Mouse (Mus musculus) hindbrain, embryonic 16.5 days (tissue): ENCODE measurements around the gene Slc24a4. TPM values are rescaled to one million over a fixed set of nuclear protein-coding genes. Genes with fewer than 3 reads are reported as not detected.

ENCODE experiments used
- ATAC-seq: fragments of 200-750 bp; cut with Nextera tagmentation; 2 replicates; pipeline ENCODE4 v1.8.0; 2017; ENCODE audit warnings: moderate TSS enrichment, moderate library complexity
- H3K27ac ChIP-seq: fragments of 300-500 bp; sonication (generic); 2 replicates; pipeline ENCODE4 v1.5.1; 2014; ENCODE audit warnings: low read depth, mild to moderate bottlenecking, control low read depth, low read length, moderate library complexity
- H3K27me3 ChIP-seq: fragments of 300-500 bp; sonication (generic); replicated peaks from 2 replicates; pipeline ENCODE4 v1.6.1; 2014; ENCODE audit warnings: low read length; ENCODE audit not compliant: control insufficient read depth, insufficient read depth
- H3K36me3 ChIP-seq: fragments of 300-500 bp; sonication (generic); 2 replicates; pipeline ENCODE4 v1.6.1; 2014; ENCODE audit warnings: mild to moderate bottlenecking, low read length, moderate library complexity, mixed read lengths; ENCODE audit not compliant: control insufficient read depth, insufficient read depth
- H3K4me1 ChIP-seq: fragments of 300-500 bp; sonication (generic); 2 replicates; pipeline ENCODE4 v1.6.1; 2014; ENCODE audit warnings: low read depth, low read length; ENCODE audit not compliant: control insufficient read depth, insufficient read depth
- H3K4me2 ChIP-seq: fragments of 300-500 bp; sonication (generic); 2 replicates; pipeline ENCODE4 v1.6.1; 2014; ENCODE audit warnings: mild to moderate bottlenecking, low read length, control low read depth, moderate library complexity
- H3K4me3 ChIP-seq: fragments of 300-500 bp; sonication (generic); 2 replicates; pipeline ENCODE4 v1.5.1; 2014; ENCODE audit warnings: mild to moderate bottlenecking, low read length, control low read depth, moderate library complexity
- H3K9ac ChIP-seq: fragments of 300-500 bp; sonication (generic); 2 replicates; pipeline ENCODE4 v1.6.1; 2014; ENCODE audit warnings: low read depth, mild to moderate bottlenecking, control low read depth, low read length, moderate library complexity
- H3K9me3 ChIP-seq: fragments of 300-500 bp; sonication (generic); 2 replicates; pipeline ENCODE4 v1.6.1; 2014; ENCODE audit warnings: mild to moderate bottlenecking, low read length, moderate library complexity; ENCODE audit not compliant: control insufficient read depth
- WGBS: fragments of 180-500 bp; shearing (Covaris S2); extraction: QIAGEN DNeasy Blood & Tissue Kit; methylation state at CpG from one replicate; pipeline ENCODE4 v1.1.7; 2014; 5-methylcytosine and 5-hydroxymethylcytosine counted together
- polyA plus RNA-seq: library from polyadenylated mRNA; unstranded; fragments of >200 nt; fragmentation: Nextera tagmentation; extraction: Ambion mirVana; gene quantifications from 2 replicates; pipeline ENCODE4 v1.2.1, GENCODE M21; 2015

The Slc24a4 gene
- polyA plus RNA-seq, 1 experiment from 2014 or later: 2.2 TPM

DNA sequence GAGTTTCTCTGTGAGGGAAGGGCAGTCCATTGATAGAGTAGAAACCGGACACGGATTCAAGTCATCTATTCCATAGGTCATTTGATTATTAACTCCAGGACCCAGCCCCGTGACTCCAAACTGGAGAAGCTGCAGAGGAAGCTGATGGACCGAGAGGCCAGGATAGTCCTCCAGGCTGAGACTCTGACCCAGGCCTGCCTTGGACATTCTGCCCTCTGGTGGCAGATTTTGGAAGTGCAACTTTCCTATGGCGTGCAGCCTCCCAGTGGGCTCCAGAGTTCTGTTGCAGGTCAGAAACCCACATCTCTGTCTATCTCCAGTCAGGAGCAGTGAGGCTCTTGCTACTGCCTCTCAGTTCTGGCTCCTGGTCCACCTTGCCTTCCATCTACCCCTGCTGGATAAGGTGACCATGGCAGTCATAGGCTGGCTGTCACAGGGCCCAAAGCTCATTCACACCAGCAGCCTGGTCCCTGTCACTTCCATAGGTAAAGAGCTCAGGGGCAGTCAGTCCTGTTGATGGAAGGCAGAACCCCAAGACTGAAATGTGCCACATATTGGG lies 53.3 kb downstream of the Slc24a4 start:
- H3K27ac ChIP-seq: no peak overlapping the region
- ATAC-seq: no peak

DNA sequence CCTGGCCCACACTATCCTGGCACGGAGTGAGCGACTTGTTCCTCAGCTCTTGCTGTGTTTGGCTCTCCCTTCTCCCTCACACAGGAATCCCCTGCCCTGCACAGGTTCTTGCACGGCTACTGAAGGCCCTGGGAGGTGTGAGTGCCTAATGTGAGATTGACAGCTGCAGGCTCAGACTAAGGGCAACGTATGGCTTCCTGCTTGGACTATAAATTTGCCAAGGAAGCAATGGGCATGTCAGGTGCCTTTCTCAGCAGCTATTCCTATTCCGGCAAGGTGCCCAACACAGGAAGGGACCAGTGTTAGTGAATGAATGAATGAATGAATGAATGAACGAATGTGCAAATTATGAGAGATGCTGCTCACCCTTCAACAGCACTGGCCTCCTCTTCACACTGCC lies 54.1 kb downstream of the Slc24a4 start:
- H3K9ac ChIP-seq: no peak overlapping the region
- 68% methylated on average over 6 of the region's 6 CpGs for WGBS
- H3K9me3 ChIP-seq: no peaks in the 10 kb centered on the region
- peaks cover 2% of the 10 kb centered on the region; the same call in 1 of the 2 replicates for H3K4me1 ChIP-seq
- H3K27ac ChIP-seq: no peak overlapping the region
- no peaks in the 10 kb centered on the region for H3K27me3 ChIP-seq
- H3K4me2 ChIP-seq: no peak overlapping the region
- no peak overlapping the region for H3K4me3 ChIP-seq
- H3K36me3 ChIP-seq: no peaks in the 10 kb centered on the region
- ATAC-seq: peak; percentile 28; the same call in 1 of the 2 replicates

More for the DNA sequence above, 53.3 kb downstream of the Slc24a4 start:
- no peak overlapping the region for H3K4me2 ChIP-seq
- H3K4me1 ChIP-seq: peaks cover 2% of the 10 kb centered on the region; the same call in 1 of the 2 replicates
- no peaks in the 10 kb centered on the region for H3K36me3 ChIP-seq
- 60% methylated on average over 5 of the region's 5 CpGs for WGBS
- no peak overlapping the region for H3K9ac ChIP-seq
- H3K4me3 ChIP-seq: no peak overlapping the region
- no peaks in the 10 kb centered on the region for H3K27me3 ChIP-seq
- no peaks in the 10 kb centered on the region for H3K9me3 ChIP-seq

DNA sequence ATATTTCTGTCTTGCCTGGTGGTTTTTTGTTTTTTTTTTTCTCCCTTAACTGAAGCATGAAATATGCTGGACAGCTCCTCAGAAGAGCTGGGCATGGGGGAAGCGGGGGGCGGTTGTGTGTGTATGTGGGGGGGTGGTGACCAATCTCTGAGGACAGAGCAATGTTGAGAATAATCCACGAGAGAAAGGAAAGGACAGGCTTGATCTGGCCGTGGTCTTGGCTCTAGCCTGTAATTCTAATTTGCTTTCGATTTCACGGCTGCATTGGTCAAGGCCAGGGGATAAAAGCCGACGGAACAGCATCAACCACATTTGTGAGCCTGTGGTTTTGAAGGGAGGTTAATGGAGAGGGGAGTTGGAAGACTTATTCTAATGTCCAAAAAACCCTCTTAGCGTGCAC lies 54.7 kb downstream of the Slc24a4 start:
- Histone ChIP-seq H3K9me3 (no peaks in the 10 kb centered on the region), H3K4me3 (no peak overlapping the region), H3K4me1 (peaks cover 2% of the 10 kb centered on the region; the same call in 1 of the 2 replicates), H3K27ac (no peak overlapping the region), H3K4me2 (no peak overlapping the region), H3K9ac (no peak overlapping the region), H3K36me3 (no peaks in the 10 kb centered on the region), H3K27me3 (no peaks in the 10 kb centered on the region)
- 54% methylated on average over 9 of the region's 9 CpGs for WGBS
- ATAC-seq: peak; percentile 46; the same call in 1 of the 2 replicates

DNA sequence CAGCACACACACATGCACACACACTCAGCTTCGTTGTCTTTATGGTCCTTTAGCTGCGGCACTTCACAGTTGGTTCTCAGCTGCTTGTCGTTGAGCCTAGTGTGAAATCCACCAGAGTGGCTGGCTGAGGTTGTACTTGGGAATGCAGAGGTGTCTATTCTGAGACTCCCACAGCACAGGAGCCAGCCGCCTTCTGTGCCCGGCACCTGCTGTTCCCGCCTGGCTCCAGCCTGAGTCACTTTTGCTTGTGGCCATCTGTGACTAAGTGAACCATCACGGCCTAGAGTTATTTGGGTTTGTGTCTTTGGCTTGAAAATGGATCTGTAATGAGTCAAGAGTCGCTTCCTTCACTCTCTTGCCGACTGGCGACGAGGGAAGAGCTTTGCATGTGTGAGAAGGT lies 62.3 kb downstream of the Slc24a4 start:
- no peak overlapping the region for H3K9ac ChIP-seq
- H3K27ac ChIP-seq: no peak overlapping the region
- no peak for ATAC-seq
- H3K36me3 ChIP-seq: no peaks in the 10 kb centered on the region
- WGBS: 82% methylated on average over 11 of the region's 11 CpGs
- H3K9me3 ChIP-seq: peaks cover 3% of the 10 kb centered on the region
- H3K4me2 ChIP-seq: no peak overlapping the region
- H3K4me1 ChIP-seq: no peaks in the 10 kb centered on the region
- H3K4me3 ChIP-seq: no peak overlapping the region
- no peaks in the 10 kb centered on the region for H3K27me3 ChIP-seq

DNA sequence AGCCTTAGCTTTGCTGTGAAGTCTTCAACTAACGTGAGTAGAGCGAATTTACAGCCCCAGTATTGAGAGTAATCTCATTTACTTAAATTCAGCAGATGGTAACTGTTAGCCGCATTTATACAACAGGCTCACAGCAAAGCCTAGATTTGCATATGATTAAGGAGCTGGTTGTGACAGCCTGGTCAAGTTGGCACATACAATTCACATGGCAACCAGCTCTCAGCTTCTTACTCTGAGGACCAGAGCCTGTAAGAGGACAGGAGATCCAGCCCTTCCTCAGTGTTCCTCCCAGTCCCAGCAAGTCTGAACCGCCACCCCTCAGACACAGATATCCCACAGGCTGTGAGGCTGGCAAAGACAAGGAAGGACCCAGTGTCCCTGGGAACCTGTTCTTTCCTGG lies 73.0 kb downstream of the Slc24a4 start:
- Histone ChIP-seq H3K27me3 (no peaks in the 10 kb centered on the region), H3K4me1 (peaks cover 6% of the 10 kb centered on the region; the same call in 1 of the 2 replicates), H3K9me3 (0 out of 2 replicates have a peak, but pooled peaks cover 2% of the 10 kb centered on the region), H3K27ac (no peak overlapping the region), H3K36me3 (no peaks in the 10 kb centered on the region), H3K4me2 (no peak overlapping the region), H3K9ac (no peak overlapping the region), H3K4me3 (no peak overlapping the region)
- 44% methylated on average over 4 of the region's 4 CpGs for WGBS
- peak; percentile 5; the same call in 1 of the 2 replicates for ATAC-seq

DNA sequence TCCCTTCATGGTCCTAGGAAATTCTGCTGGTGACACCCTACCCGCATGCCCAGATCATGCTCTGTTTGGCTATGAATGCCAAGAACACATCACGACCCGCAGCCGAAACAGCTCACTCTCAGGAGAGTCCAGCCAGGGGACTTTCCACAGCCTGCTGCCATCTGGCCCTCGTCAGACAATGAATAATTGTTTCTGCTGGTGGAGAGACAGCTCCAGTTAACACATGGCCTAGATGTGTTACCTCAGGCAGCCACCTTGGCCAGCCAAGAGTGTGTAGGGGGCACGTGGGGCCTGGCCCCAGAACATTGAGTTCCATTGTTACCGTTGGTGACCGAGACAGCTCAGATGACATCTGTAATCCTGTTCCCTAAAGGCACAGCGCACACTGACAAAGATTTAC lies 74.4 kb downstream of the Slc24a4 start:
- Histone ChIP-seq H3K9me3 (0 out of 2 replicates have a peak, but pooled peaks cover 2% of the 10 kb centered on the region), H3K36me3 (no peaks in the 10 kb centered on the region), H3K4me1 (peaks cover 6% of the 10 kb centered on the region; the same call in 1 of the 2 replicates), H3K4me2 (no peak overlapping the region), H3K27me3 (no peaks in the 10 kb centered on the region), H3K9ac (no peak overlapping the region), H3K4me3 (no peak overlapping the region), H3K27ac (no peak overlapping the region)
- 34% methylated on average over 9 of the region's 9 CpGs for WGBS
- ATAC-seq: peak; percentile 54

DNA sequence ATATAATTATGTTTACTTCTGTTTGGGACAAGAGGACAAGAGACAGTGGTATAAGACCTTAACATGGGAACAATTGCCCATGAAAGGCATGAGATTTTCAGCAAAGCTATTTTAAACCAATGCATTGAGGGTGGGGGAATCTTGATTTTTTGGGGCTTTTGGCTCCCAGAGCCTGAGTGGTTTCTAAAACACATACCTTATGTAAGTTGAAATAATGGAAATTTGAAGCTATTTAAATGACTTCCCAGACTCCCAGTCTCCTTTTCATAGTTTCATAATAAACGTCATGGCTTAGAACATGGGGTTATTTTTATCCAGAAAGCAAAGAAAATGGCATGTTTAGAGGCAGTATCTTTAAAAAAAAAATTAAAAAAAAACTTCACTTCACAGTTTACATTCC lies 77.9 kb downstream of the Slc24a4 start:
- 70% methylated on average over 1 of the region's 1 CpGs for WGBS
- Histone ChIP-seq H3K4me1 (peaks cover 6% of the 10 kb centered on the region; the same call in 1 of the 2 replicates), H3K36me3 (no peaks in the 10 kb centered on the region), H3K4me2 (no peak overlapping the region), H3K27ac (no peak overlapping the region), H3K9me3 (0 out of 2 replicates have a peak, but pooled peaks cover 2% of the 10 kb centered on the region), H3K9ac (no peak overlapping the region), H3K27me3 (no peaks in the 10 kb centered on the region), H3K4me3 (no peak overlapping the region)
- no peak for ATAC-seq

DNA sequence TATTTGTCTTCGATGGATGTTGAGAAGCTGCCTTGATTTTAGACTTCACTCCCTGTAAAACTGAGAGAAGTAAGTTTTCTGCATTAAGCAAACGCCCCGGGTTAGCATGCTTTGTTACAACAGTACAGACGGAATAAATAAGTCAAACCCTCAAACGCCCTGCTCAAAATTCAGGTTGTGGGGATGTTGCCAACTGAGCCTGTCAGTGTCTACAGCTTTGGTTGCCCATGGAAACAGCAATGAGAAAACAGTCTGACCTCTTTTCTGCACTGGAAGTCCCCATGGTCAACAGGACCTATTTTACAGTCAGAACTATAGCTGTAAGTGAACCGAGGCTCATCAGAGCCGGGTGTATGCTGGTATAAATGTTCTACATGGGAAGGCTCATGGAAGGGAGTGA lies 78.7 kb downstream of the Slc24a4 start:
- Histone ChIP-seq H3K27me3 (no peaks in the 10 kb centered on the region), H3K4me1 (peaks cover 6% of the 10 kb centered on the region; the same call in 1 of the 2 replicates), H3K27ac (no peak overlapping the region), H3K9ac (no peak overlapping the region), H3K9me3 (0 out of 2 replicates have a peak, but pooled peaks cover 2% of the 10 kb centered on the region), H3K4me2 (no peak overlapping the region), H3K36me3 (no peaks in the 10 kb centered on the region), H3K4me3 (no peak overlapping the region)
- ATAC-seq: no peak
- 78% methylated on average over 7 of the region's 7 CpGs for WGBS

DNA sequence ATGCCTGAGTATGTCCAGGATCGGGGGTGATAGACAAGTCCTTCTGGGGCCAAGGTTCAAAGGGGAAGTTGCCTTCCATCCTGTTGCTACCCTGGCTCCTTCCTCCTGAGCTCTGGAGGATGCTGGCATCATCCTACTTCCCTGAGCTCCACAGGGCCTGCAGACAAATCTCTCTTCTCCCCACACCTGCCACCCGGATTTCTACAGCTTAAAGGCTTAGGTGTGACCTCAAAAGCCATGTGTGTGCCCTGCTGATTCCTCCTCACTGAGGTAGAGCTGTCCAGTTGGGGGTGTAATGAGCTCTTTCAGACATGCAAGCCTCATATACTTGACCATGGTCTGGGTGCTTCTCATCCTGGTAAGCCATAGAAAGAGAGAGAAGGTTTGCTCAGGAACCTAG lies 82.3 kb downstream of the Slc24a4 start:
- Histone ChIP-seq H3K36me3 (no peaks in the 10 kb centered on the region), H3K4me2 (no peak overlapping the region), H3K4me1 (no peaks in the 10 kb centered on the region; the same call in 1 of the 2 replicates), H3K4me3 (no peak overlapping the region), H3K27me3 (no peaks in the 10 kb centered on the region), H3K9ac (no peak overlapping the region), H3K27ac (no peak overlapping the region), H3K9me3 (no peaks in the 10 kb centered on the region)
- no peak for ATAC-seq
- WGBS: 82% methylated on average over 2 of the region's 2 CpGs
